Mouse (Mus musculus) heart, adult 9 months (tissue): ENCODE measurements around the gene Sun3.

ENCODE experiments used
- DNase-seq, 2 experiments: peaks; one replicate each; pipeline ENCODE4 v3.0.0; 2022; ENCODE audit warnings: low spot score in 2 of 2

Sun3 gene

GRCm38 (mm10) chr11:8983237-8983861 is 65.4 kb downstream of the Sun3 start:
- peak; percentile 4 to 45 for DNase-seq

DNA sequence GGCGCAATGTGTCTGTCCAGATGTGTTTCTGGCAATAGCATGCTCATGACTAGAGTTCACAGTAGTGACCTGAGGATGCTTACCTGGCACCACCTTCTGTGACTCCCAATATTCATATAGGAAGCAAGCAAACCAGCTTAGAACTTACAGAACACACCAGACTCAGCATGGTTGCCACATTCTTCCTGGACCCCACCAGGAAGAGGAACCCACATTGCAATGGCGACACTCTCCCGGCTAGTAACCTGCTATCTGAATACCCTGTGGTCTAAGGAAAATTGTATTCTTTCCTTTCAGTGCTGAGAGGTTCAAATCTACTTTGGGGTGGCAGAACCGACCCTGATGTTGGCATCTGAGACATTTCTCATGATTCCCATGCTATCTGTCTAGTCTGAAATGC is 70.6 kb downstream of the Sun3 start:
- no peak for DNase-seq

- no peak for DNase-seq
Measured at GRCm38 (mm10) chr11:8973166-8973565, 75.6 kb downstream of the Sun3 start, which contains the start of gene Pkd1l1. Gene Pkd1l1, minus strand, starts transcription at chr11:8973266.

DNA sequence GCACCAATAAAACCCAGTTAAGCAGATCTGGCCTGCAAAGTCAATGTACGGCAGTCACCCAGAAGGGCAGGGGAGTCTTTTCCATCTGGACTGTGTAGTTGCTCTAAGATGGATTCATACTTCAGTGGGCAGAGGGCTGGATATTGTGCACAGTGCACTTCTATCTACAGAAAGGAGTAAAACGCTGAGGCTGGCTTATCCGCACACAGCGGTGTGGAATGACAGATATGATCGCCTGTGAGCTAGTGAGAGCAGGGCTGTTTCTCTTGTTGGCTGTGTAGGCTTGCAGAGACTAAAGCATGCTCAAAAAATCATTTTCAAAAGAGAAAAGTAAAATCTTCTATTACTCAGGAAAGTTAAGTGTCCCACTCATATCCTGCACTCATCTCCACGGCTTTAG is 76.7 kb downstream of the Sun3 start:
- no peak for DNase-seq

GRCm38 (mm10) chr11:8970509-8970908 is 78.3 kb downstream of the Sun3 start:
- no peak for DNase-seq

DNA sequence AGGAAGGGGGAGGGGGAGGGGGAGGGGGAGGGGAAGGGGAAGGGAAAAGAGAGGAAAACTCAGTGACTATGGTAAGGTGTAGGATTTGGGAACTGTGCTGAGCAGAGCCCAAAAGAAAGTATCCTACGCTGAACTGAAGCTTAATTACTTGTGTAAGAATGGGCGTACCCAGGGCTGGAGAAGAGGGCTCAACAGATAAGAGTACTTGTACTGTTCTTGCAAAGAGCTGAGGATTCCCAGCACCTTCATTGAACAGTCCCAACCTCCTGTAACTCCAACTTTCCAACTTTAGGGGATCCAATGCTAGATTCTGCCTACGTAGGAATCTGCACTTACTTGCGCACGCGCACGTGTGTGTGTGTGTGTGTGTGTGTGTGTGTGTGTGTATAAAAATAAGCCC is 80.7 kb downstream of the Sun3 start:
- DNase-seq = no peak
